Mouse (Mus musculus) heart, adult 2 months (tissue): ENCODE measurements around the gene Vps45. TPM values are rescaled to one million over a fixed set of nuclear protein-coding genes. Genes with fewer than 3 reads are reported as not detected.
A peak's percentile ranks its signal among the peaks of the same experiment; 100 is the strongest.
"Not testable (repeated sequence)": the region's sequence is repeated elsewhere in the genome, so short reads cannot be mapped to it uniquely, and the experiment has no call there.

Experiments
- DNase-seq, 2 experiments: peaks; one replicate each; pipeline ENCODE4 v3.0.0; 2021
- H3K27ac ChIP-seq: fragments of 200-600 bp; 2 replicates; pipeline ENCODE4 v1.8.1; 2022
- H3K27me3 ChIP-seq: fragments of 200-500 bp; 2 replicates; pipeline ENCODE4 v1.6.1; 2012; ENCODE audit warnings: mild to moderate bottlenecking, low read length, inconsistent platforms, mixed read lengths; ENCODE audit not compliant: control insufficient read depth, insufficient read depth
- H3K36me3 ChIP-seq: fragments of 200-500 bp; 2 replicates; pipeline ENCODE4 v1.6.1; 2012; ENCODE audit warnings: low read length, inconsistent platforms; ENCODE audit not compliant: control insufficient read depth, insufficient read depth
- H3K4me1 ChIP-seq: fragments of 200-500 bp; 2 replicates; pipeline ENCODE4 v1.6.1; 2011; ENCODE audit warnings: low read length; ENCODE audit not compliant: control insufficient read depth, insufficient read depth
- H3K4me3 ChIP-seq: fragments of 200-600 bp; 2 replicates; pipeline ENCODE4 v1.8.1; 2022
- H3K79me2 ChIP-seq: fragments of 200-500 bp; replicated peaks from 2 replicates; pipeline ENCODE4 v1.6.1; 2012; ENCODE audit warnings: mild to moderate bottlenecking, inconsistent platforms, low read length, moderate library complexity, mixed read lengths; ENCODE audit not compliant: control insufficient read depth, insufficient read depth
- H3K9ac ChIP-seq: fragments of 200-500 bp; 2 replicates; pipeline ENCODE4 v1.6.1; 2012; ENCODE audit warnings: low read depth, mild to moderate bottlenecking, control low read depth, inconsistent platforms, low read length, mixed read lengths
- CTCF ChIP-seq: fragments of 200-600 bp; IDR thresholded peaks from 2 replicates; pipeline ENCODE4 v1.8.1; 2022; ENCODE audit warnings: antibody characterized with exemption, mild to moderate bottlenecking, moderate library complexity
- EP300 ChIP-seq: fragments of 200-500 bp; IDR thresholded peaks from 2 replicates; pipeline ENCODE4 v1.6.1; 2011; ENCODE audit warnings: low read depth, low read length, control low read depth; ENCODE audit not compliant: insufficient read depth
- POLR2A ChIP-seq: fragments of 200-500 bp; IDR thresholded peaks from 2 replicates; pipeline ENCODE4 v1.6.1; 2011; ENCODE audit warnings: mild to moderate bottlenecking, low read depth, low read length, control low read depth; ENCODE audit not compliant: insufficient read depth
- WGBS: fragments of 180-500 bp; shearing (Covaris S2); methylation state at CpG from one replicate; pipeline ENCODE4 v1.1.7; 2018; 5-methylcytosine and 5-hydroxymethylcytosine counted together
- intact Hi-C: fragments of 180-260 bp; cut with DNase I; formaldehyde crosslinking; loops from one replicate; pipeline ENCODE4 v1.15.1; 2025
- polyA plus RNA-seq: library from polyadenylated mRNA; depleted of rRNA; stranded (reverse); fragments of >200 nt; gene quantifications from 2 replicates; pipeline ENCODE4 v1.2.3, GENCODE M21; 2012; rRNA removed
- total RNA-seq, 2 experiments: library from RNA; stranded (reverse); gene quantifications; 2 replicates each; pipeline ENCODE4 v1.2.3; 2021

Vps45 gene
- total and polyA plus RNA-seq, 3 experiments, result 4.3 to 24.5 (median 23.0) TPM

GRCm38 (mm10) chr3:95953023-95953422, 105.2 kb downstream of the Vps45 start:
- Histone ChIP-seq H3K9ac (no peak overlapping the region), H3K36me3 (no peaks in the 10 kb centered on the region), H3K79me2 (no peaks in the 10 kb centered on the region), H3K4me1 (peaks cover 6% of the 10 kb centered on the region), H3K4me3 (no peak overlapping the region), H3K27ac (peak overlapping the region; percentile 69), H3K27me3 (no peaks in the 10 kb centered on the region)
- no peak for DNase-seq
- TF ChIP-seq POLR2A (no peak), EP300 (no peak), CTCF (no peak)
- intact Hi-C loops, result loop anchor here (5.0 kb wide), 1 partner anchor 61 kb away; the partner anchor contains the start of genes Aph1a and BC028528

- Histone ChIP-seq H3K9ac (peak overlapping the region; percentile 53; the same call in 1 of the 2 replicates), H3K27ac (peak overlapping the region; percentile 99), H3K4me3 (peak overlapping the region; percentile 82)
- H3K36me3 ChIP-seq, DNase-seq, H3K27me3 ChIP-seq, H3K79me2 ChIP-seq, H3K4me1 ChIP-seq: not testable (repeated sequence)
- intact Hi-C loops, result loop anchor here (5.0 kb wide), 1 partner anchor 59 kb away; the partner anchor contains the start of genes Aph1a and BC028528
- WGBS, result 57% methylated on average over 12 of the region's 12 CpGs
Measured at GRCm38 (mm10) chr3:95951566-95951965, 106.7 kb downstream of the Vps45 start.

GRCm38 (mm10) chr3:95950763-95951551, 107.3 kb downstream of the Vps45 start:
- no peaks in the 10 kb centered on the region for H3K79me2 ChIP-seq
- intact Hi-C loops, result loop anchor here (5.0 kb wide), 1 partner anchor 59 kb away; the partner anchor contains the start of genes Aph1a and BC028528
- no peaks in the 10 kb centered on the region for H3K36me3 ChIP-seq
- H3K4me1 ChIP-seq, result peaks cover 1% of the 10 kb centered on the region; the same call in 1 of the 2 replicates
- H3K9ac ChIP-seq, result peak overlapping the region; percentile 53
- WGBS, result 2% methylated on average over 49 of the region's 49 CpGs
- H3K4me3 ChIP-seq, result peak overlapping the region; percentile 82
- H3K27ac ChIP-seq, result peak overlapping the region; percentile 99
- peak; percentile 92 to 94 for DNase-seq
- TF ChIP-seq EP300, result peak; percentile 77
- TF ChIP-seq CTCF, result no peak
- peak; percentile 92 for TF ChIP-seq POLR2A
- no peaks in the 10 kb centered on the region for H3K27me3 ChIP-seq

Other genes with a start within 250 kb of the Vps45 start
- gene Rprd2, start 239.6 kb downstream of the Vps45 start, total RNA-seq, result 10 to 100 TPM; 35.5 to 47.7 TPM
- gene Rprd2, start 239.6 kb downstream of the Vps45 start, polyA plus RNA-seq, result 12.1 and 13.9 TPM in 2 replicates
- 10 to 100 TPM; 19.4 to 24.0 TPM for gene Prpf3, start 202.6 kb downstream of the Vps45 start, total RNA-seq
- 9.3 and 13.2 TPM in 2 replicates for gene Prpf3, start 202.6 kb downstream of the Vps45 start, polyA plus RNA-seq
- gene Mrps21, start 186.9 kb downstream of the Vps45 start, total RNA-seq, result 100 to 1,000 TPM; 314 to 350 TPM
- gene Mrps21, start 186.9 kb downstream of the Vps45 start, polyA plus RNA-seq, result 174 and 218 TPM in 2 replicates
- 10 to 100 TPM in 1 of 2 experiments, 1 to 10 TPM in 1; 5.1 to 27.0 TPM for gene Ciart, start 176.2 kb downstream of the Vps45 start, total RNA-seq
- 5.0 and 7.7 TPM in 2 replicates for gene Ciart, start 176.2 kb downstream of the Vps45 start, polyA plus RNA-seq
- gene BC028528, start 166.5 kb downstream of the Vps45 start, total RNA-seq, result 1 to 10 TPM; 8.5 to 9.0 TPM
- gene BC028528, start 166.5 kb downstream of the Vps45 start, polyA plus RNA-seq, result 14.5 and 29.8 TPM in 2 replicates
- gene Aph1a, start 164.5 kb downstream of the Vps45 start, total RNA-seq, result 100 to 1,000 TPM in 1 of 2 experiments, 10 to 100 TPM in 1; 99.9 to 121 TPM
- 98.7 and 120 TPM in 2 replicates for gene Aph1a, start 164.5 kb downstream of the Vps45 start, polyA plus RNA-seq
- 100 to 1,000 TPM; 146 to 208 TPM for gene Car14, start 153.8 kb downstream of the Vps45 start, total RNA-seq
- 227 and 279 TPM in 2 replicates for gene Car14, start 153.8 kb downstream of the Vps45 start, polyA plus RNA-seq
- 10 to 100 TPM; 83.0 to 90.9 TPM for gene Anp32e, start 129.2 kb downstream of the Vps45 start, total RNA-seq
- gene Anp32e, start 129.2 kb downstream of the Vps45 start, polyA plus RNA-seq, result 15.5 and 29.9 TPM in 2 replicates
- gene Plekho1, start 62.5 kb downstream of the Vps45 start, total RNA-seq, result 10 to 100 TPM; 65.4 to 67.5 TPM
- 82.8 and 110 TPM in 2 replicates for gene Plekho1, start 62.5 kb downstream of the Vps45 start, polyA plus RNA-seq
- 10 to 100 TPM; 46.0 to 57.4 TPM for gene Otud7b, start 46.1 kb upstream of the Vps45 start, total RNA-seq
- 10.9 and 15.8 TPM in 2 replicates for gene Otud7b, start 46.1 kb upstream of the Vps45 start, polyA plus RNA-seq
- gene Mtmr11, start 103.5 kb upstream of the Vps45 start, total RNA-seq, result 1 to 10 TPM; 2.1 to 3.5 TPM
- 5.5 and 11.7 TPM in 2 replicates for gene Mtmr11, start 103.5 kb upstream of the Vps45 start, polyA plus RNA-seq
- gene Sf3b4, start 113.9 kb upstream of the Vps45 start, total RNA-seq, result 10 to 100 TPM; 15.7 to 16.5 TPM
- 19.2 and 23.0 TPM in 2 replicates for gene Sf3b4, start 113.9 kb upstream of the Vps45 start, polyA plus RNA-seq
- 1 to 10 TPM; 3.4 to 5.4 TPM for gene Sv2a, start 122.7 kb upstream of the Vps45 start, total RNA-seq
- gene Sv2a, start 122.7 kb upstream of the Vps45 start, polyA plus RNA-seq, result 4.5 and 5.7 TPM in 2 replicates
- 10 to 100 TPM; 22.6 to 28.7 TPM for gene Bola1, start 161.2 kb upstream of the Vps45 start, total RNA-seq
- 22.3 and 36.0 TPM in 2 replicates for gene Bola1, start 161.2 kb upstream of the Vps45 start, polyA plus RNA-seq
- 1 to 10 TPM; 1.9 to 2.0 TPM for gene Hist2h2ab, start 161.4 kb upstream of the Vps45 start, total RNA-seq
- gene Hist2h2ab, start 161.4 kb upstream of the Vps45 start, polyA plus RNA-seq, result 0.35 TPM in 1 of 2 replicates, not detected in the other
- gene Hist2h2ac, start 162.4 kb upstream of the Vps45 start, total RNA-seq, result 10 to 100 TPM; 18.1 to 26.3 TPM
- 1.3 and 1.5 TPM in 2 replicates for gene Hist2h2ac, start 162.4 kb upstream of the Vps45 start, polyA plus RNA-seq
- 10 to 100 TPM in 1 of 2 experiments, 1 to 10 TPM in 1; 9.4 to 10.1 TPM for gene Hist2h2be, start 162.7 kb upstream of the Vps45 start, total RNA-seq
- gene Hist2h2be, start 162.7 kb upstream of the Vps45 start, polyA plus RNA-seq, result 6.9 and 11.9 TPM in 2 replicates
- gene Hist2h3c2, start 180.7 kb upstream of the Vps45 start, total RNA-seq, result 1 to 10 TPM; 5.5 to 6.2 TPM
- 9.2 and 12.0 TPM in 2 replicates for gene Hist2h3c2, start 180.7 kb upstream of the Vps45 start, polyA plus RNA-seq
- gene Hist2h2aa2, start 181.8 kb upstream of the Vps45 start, total RNA-seq, result 100 to 1,000 TPM; 189 to 218 TPM
- 33.9 and 73.5 TPM in 2 replicates for gene Hist2h2aa2, start 181.8 kb upstream of the Vps45 start, polyA plus RNA-seq
- gene Hist2h2aa1, start 187.0 kb upstream of the Vps45 start, total RNA-seq, result 10 to 100 TPM in 1 of 2 experiments, 1 to 10 TPM in 1; 7.1 to 13.0 TPM
- gene Hist2h2aa1, start 187.0 kb upstream of the Vps45 start, polyA plus RNA-seq, result 60.4 and 124 TPM in 2 replicates
- not detected for gene Hist2h3c1, start 188.2 kb upstream of the Vps45 start, total RNA-seq
- not detected in 2 replicates for gene Hist2h3c1, start 188.2 kb upstream of the Vps45 start, polyA plus RNA-seq
- gene Hist2h4, start 204.8 kb upstream of the Vps45 start, total RNA-seq, result 10 to 100 TPM; 11.6 to 14.0 TPM
- gene Hist2h4, start 204.8 kb upstream of the Vps45 start, polyA plus RNA-seq, result 1.1 and 1.4 TPM in 2 replicates
- 10 to 100 TPM; 11.5 to 18.3 TPM for gene Hist2h3b, start 210.2 kb upstream of the Vps45 start, total RNA-seq
- gene Hist2h3b, start 210.2 kb upstream of the Vps45 start, polyA plus RNA-seq, result 0.94 and 5.2 TPM in 2 replicates
- gene Hist2h2bb, start 211.3 kb upstream of the Vps45 start, total RNA-seq, result 10 to 100 TPM; 34.1 to 34.7 TPM
- gene Hist2h2bb, start 211.3 kb upstream of the Vps45 start, polyA plus RNA-seq, result 1.2 TPM in 1 of 2 replicates, not detected in the other
- gene Fcgr1, start 235.5 kb upstream of the Vps45 start, total RNA-seq, result 1 to 10 TPM; 1.2 to 1.3 TPM
- gene Fcgr1, start 235.5 kb upstream of the Vps45 start, polyA plus RNA-seq, result 1.1 and 2.4 TPM in 2 replicates